Mouse (Mus musculus): ENCODE measurements at regions not wholly inside any gene's neighbourhood (a gene's known extent, or its start where the extent isn't known, plus 50 kb on each side); places are given as distances from the start of the nearest gene placed in this dataset.

DNA sequence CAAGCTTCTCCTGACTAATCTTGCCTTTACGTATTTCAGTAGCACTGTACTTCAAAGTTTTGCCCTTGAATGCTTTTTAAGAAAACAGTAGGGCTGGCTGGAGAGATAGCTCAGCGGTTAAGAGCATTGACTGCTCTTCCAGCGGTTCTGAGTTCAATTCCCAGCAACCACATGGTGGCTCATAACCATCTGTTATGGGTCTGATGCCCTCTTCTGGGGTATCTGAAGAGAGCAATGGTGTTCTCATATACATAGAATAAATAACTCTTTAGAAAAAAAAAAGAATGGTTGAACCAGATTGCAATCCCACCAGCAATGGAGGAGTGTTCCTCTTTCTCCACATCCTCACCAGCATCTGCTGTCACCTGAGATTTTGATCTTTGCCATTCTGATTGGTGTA lies 372.6 kb downstream of the Gpat3 start:
- Histone ChIP-seq H3K4me3 (ENCODE audit: low read depth, low read length) (no peak overlapping the region), H3K4me2 (replicated peaks; ENCODE audit: low read depth, low read length) (no peak overlapping the region), H3K9ac (ENCODE audit: low read depth, low read length) (no peak overlapping the region), H3K27me3 (ENCODE audit: control insufficient read depth, insufficient read depth, low read length) (no peaks in the 10 kb centered on the region), H3K36me3 (ENCODE audit: control insufficient read depth, insufficient read depth, low read length) (no peaks in the 10 kb centered on the region), H3K4me1 (replicated peaks; ENCODE audit: control insufficient read depth, insufficient read depth, low read length) (no peaks in the 10 kb centered on the region), H3K9me3 (ENCODE audit: control insufficient read depth, low read length) (no peaks in the 10 kb centered on the region), H3K27ac (ENCODE audit: low read depth, low read length) (no peak overlapping the region)
- no peak for ATAC-seq (ENCODE audit: low FRiP score)
- 89% methylated on average over 3 of the region's 3 CpGs for WGBS
- no peak for DNase-seq (ENCODE audit: low spot score)

DNA sequence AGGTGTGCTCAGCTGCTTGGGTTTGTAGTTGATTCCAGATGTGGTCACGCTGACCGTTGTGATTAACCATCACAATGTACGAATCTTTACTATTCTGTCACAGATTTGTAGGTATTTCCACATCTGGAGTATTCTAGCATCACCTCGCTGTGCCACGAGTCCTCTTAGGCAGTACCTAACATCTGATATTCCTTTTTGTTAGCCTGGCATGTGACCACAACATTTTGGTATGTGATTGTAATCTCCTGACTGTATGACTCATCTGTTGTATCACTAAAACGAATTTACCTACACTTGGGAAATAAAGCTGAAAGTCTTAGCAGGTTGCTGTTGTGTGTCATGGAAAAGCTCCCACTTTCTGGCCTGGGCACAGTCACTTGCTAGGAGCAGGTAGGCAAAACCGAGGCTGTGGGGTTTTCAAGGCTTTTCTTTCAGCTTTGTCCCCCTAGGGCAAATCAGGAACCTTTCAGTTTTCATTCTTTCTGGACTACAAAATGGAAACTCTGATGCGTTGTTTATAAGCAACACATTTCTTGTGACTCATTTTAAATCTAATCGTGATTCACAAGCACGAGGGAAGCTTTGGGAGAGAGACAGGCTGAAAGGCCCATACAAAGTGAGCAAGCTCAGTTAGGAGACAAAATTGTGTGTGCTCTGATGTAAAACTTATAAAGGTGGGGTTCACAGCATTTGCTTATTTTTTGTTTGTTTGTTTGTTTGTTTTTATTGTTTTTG lies 371.5 kb downstream of the Gpat3 start:
- Histone ChIP-seq H3K27ac (ENCODE audit: low read depth, low read length) (no peak overlapping the region), H3K36me3 (ENCODE audit: control insufficient read depth, insufficient read depth, low read length) (no peaks in the 10 kb centered on the region), H3K4me1 (replicated peaks; ENCODE audit: control insufficient read depth, insufficient read depth, low read length) (no peaks in the 10 kb centered on the region), H3K4me3 (ENCODE audit: low read depth, low read length) (no peak overlapping the region), H3K9me3 (ENCODE audit: control insufficient read depth, low read length) (no peaks in the 10 kb centered on the region), H3K9ac (ENCODE audit: low read depth, low read length) (no peak overlapping the region), H3K4me2 (replicated peaks; ENCODE audit: low read depth, low read length) (no peak overlapping the region), H3K27me3 (ENCODE audit: control insufficient read depth, insufficient read depth, low read length) (no peaks in the 10 kb centered on the region)
- DNase-seq (ENCODE audit: low spot score) (no peak), ATAC-seq (ENCODE audit: low FRiP score) (no peak)
- WGBS, result 86% methylated on average over 10 of the region's 10 CpGs

DNA sequence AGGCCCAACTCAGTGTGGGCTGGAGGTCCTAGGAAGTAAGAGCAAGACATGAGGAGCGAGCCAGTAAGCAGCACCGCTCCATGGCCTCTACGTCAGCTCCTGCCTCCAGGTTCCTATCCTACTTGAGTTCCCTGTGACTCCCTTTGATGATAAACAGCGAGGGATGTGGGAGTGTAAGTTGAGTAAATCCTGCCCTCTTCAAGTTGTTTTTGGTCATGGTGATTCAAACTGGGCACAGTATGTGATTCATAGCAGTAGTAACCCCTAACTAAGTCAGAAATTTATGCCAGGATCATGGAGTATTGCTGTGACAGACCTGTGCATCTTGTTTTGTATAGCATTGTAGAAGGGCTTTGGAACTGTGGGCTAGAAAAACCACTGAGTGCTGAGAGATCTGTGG lies 366.5 kb downstream of the Gpat3 start:
- 92% methylated on average over 4 of the region's 4 CpGs for WGBS
- Histone ChIP-seq H3K4me2 (replicated peaks; ENCODE audit: low read depth, low read length) (no peak overlapping the region), H3K9me3 (ENCODE audit: control insufficient read depth, low read length) (no peaks in the 10 kb centered on the region), H3K27ac (ENCODE audit: low read depth, low read length) (no peak overlapping the region), H3K27me3 (ENCODE audit: control insufficient read depth, insufficient read depth, low read length) (no peaks in the 10 kb centered on the region), H3K36me3 (ENCODE audit: control insufficient read depth, insufficient read depth, low read length) (no peaks in the 10 kb centered on the region), H3K9ac (ENCODE audit: low read depth, low read length) (no peak overlapping the region), H3K4me1 (replicated peaks; ENCODE audit: control insufficient read depth, insufficient read depth, low read length) (no peaks in the 10 kb centered on the region), H3K4me3 (ENCODE audit: low read depth, low read length) (no peak overlapping the region)
- DNase-seq (ENCODE audit: low spot score) (no peak), ATAC-seq (ENCODE audit: low FRiP score) (no peak)

DNA sequence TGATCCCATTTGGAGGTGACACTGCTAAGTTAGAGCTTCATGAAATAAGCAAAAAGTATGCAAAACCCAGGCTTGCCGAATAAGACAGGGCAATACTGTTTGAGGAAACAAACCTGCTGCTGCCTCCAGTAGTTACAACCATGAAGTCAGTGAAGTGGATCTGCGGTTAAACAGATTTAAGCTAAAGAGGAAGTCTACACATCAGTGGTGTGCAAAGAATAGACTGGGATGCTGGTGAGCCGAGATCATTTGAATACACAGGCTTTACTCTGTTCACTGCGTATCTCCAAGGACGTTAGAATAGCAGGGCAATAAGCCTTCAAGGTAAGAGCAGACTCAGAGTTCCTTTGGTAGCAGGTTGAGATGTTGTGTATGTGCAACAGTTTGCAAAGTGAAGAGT lies 362.6 kb downstream of the Gpat3 start:
- no peaks in the 10 kb centered on the region for H3K36me3 ChIP-seq (ENCODE audit: control insufficient read depth, insufficient read depth, low read length)
- no peak overlapping the region for H3K4me2 ChIP-seq (replicated peaks; ENCODE audit: low read depth, low read length)
- no peaks in the 10 kb centered on the region for H3K27me3 ChIP-seq (ENCODE audit: control insufficient read depth, insufficient read depth, low read length)
- H3K4me3 ChIP-seq (ENCODE audit: low read depth, low read length), result no peak overlapping the region
- WGBS, result 93% methylated on average over 5 of the region's 5 CpGs
- no peak overlapping the region for H3K27ac ChIP-seq (ENCODE audit: low read depth, low read length)
- H3K9ac ChIP-seq (ENCODE audit: low read depth, low read length), result no peak overlapping the region
- no peaks in the 10 kb centered on the region for H3K4me1 ChIP-seq (replicated peaks; ENCODE audit: control insufficient read depth, insufficient read depth, low read length)
- H3K9me3 ChIP-seq (ENCODE audit: control insufficient read depth, low read length), result no peaks in the 10 kb centered on the region
- DNase-seq (ENCODE audit: low spot score) (no peak), ATAC-seq (ENCODE audit: low FRiP score) (no peak)

DNA sequence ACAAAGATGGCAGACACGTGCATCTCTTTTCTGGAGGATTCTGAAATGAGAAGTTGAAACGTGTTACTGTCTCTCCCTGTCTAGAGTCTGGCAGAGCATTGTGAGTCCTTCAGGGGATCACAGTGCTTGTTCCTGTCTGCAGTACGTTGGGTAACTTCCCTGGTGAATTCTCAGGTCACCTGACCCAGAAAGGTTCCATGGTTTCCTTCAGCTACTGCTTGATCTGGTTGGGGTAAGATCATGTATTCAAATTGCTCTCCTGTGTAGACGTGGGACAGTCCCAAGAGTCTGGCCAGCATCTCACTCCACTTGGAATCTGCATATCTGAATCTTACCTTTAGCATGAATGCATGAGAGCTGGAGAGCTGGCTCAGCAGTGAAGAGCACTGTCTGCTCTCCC lies 350.0 kb downstream of the Gpat3 start:
- no peak overlapping the region for H3K4me2 ChIP-seq (replicated peaks; ENCODE audit: low read depth, low read length)
- H3K27ac ChIP-seq (ENCODE audit: low read depth, low read length), result no peak overlapping the region
- DNase-seq (ENCODE audit: low spot score) (no peak), ATAC-seq (ENCODE audit: low FRiP score) (no peak)
- no peaks in the 10 kb centered on the region for H3K27me3 ChIP-seq (ENCODE audit: control insufficient read depth, insufficient read depth, low read length)
- no peaks in the 10 kb centered on the region for H3K4me1 ChIP-seq (replicated peaks; ENCODE audit: control insufficient read depth, insufficient read depth, low read length)
- no peak overlapping the region for H3K9ac ChIP-seq (ENCODE audit: low read depth, low read length)
- H3K36me3 ChIP-seq (ENCODE audit: control insufficient read depth, insufficient read depth, low read length), result no peaks in the 10 kb centered on the region
- H3K9me3 ChIP-seq (ENCODE audit: control insufficient read depth, low read length), result no peaks in the 10 kb centered on the region
- WGBS, result 86% methylated on average over 4 of the region's 4 CpGs
- H3K4me3 ChIP-seq (ENCODE audit: low read depth, low read length), result no peak overlapping the region

DNA sequence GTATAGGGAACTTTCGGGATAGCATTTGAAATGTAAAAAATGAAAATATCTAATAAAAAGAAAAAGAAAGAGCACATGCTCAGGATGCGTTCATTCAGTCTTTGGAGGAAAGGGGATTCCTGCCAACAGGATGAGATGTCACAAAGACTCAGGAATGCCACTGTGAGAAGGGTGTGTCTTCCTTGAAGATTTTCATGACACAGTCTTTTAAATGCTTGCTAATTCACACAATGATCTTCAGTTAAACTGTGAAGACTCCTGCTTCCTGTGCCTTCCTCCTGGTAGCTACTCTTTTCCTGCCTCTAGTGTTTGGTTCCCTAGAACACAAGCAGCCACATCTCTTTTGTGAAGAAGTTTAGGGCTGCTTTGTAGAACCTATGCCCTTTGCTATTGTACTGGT lies 345.5 kb downstream of the Gpat3 start:
- Histone ChIP-seq H3K36me3 (ENCODE audit: control insufficient read depth, insufficient read depth, low read length) (no peaks in the 10 kb centered on the region), H3K27ac (ENCODE audit: low read depth, low read length) (no peak overlapping the region), H3K27me3 (ENCODE audit: control insufficient read depth, insufficient read depth, low read length) (no peaks in the 10 kb centered on the region), H3K9me3 (ENCODE audit: control insufficient read depth, low read length) (no peaks in the 10 kb centered on the region), H3K4me1 (replicated peaks; ENCODE audit: control insufficient read depth, insufficient read depth, low read length) (no peaks in the 10 kb centered on the region), H3K9ac (ENCODE audit: low read depth, low read length) (no peak overlapping the region), H3K4me3 (ENCODE audit: low read depth, low read length) (no peak overlapping the region), H3K4me2 (replicated peaks; ENCODE audit: low read depth, low read length) (no peak overlapping the region)
- 85% methylated on average over 2 of the region's 2 CpGs for WGBS
- DNase-seq (ENCODE audit: low spot score), result no peak
- ATAC-seq (ENCODE audit: low FRiP score), result no peak

DNA sequence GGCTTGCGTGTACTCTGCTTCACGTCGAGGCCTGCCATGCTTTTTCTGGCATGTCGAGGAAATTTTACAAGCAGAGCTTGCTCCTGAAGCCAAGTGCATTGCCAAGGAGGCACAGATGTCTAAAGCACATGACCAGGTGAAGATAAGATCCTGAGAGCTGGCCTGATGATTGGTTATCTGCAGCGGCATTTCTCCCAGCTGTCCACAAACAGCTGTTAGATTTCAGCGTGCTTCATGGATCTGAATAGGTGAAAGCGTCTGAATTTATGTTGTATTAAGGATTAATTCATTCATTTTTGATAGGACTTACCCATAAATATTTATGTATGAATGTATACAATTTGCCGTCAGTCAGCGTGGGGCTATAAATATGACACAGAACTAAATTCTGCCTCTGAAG lies 327.7 kb downstream of the Gpat3 start:
- H3K4me3 ChIP-seq (ENCODE audit: low read depth, low read length), result no peak overlapping the region
- H3K9ac ChIP-seq (ENCODE audit: low read depth, low read length), result no peak overlapping the region
- no peaks in the 10 kb centered on the region for H3K27me3 ChIP-seq (ENCODE audit: control insufficient read depth, insufficient read depth, low read length)
- no peak overlapping the region for H3K4me2 ChIP-seq (replicated peaks; ENCODE audit: low read depth, low read length)
- H3K36me3 ChIP-seq (ENCODE audit: control insufficient read depth, insufficient read depth, low read length), result no peaks in the 10 kb centered on the region
- ATAC-seq (ENCODE audit: low FRiP score), result no peak
- WGBS, result 91% methylated on average over 9 of the region's 9 CpGs
- no peak overlapping the region for H3K27ac ChIP-seq (ENCODE audit: low read depth, low read length)
- DNase-seq (ENCODE audit: low spot score), result no peak
- no peaks in the 10 kb centered on the region for H3K4me1 ChIP-seq (replicated peaks; ENCODE audit: control insufficient read depth, insufficient read depth, low read length)
- H3K9me3 ChIP-seq (ENCODE audit: control insufficient read depth, low read length), result no peaks in the 10 kb centered on the region

DNA sequence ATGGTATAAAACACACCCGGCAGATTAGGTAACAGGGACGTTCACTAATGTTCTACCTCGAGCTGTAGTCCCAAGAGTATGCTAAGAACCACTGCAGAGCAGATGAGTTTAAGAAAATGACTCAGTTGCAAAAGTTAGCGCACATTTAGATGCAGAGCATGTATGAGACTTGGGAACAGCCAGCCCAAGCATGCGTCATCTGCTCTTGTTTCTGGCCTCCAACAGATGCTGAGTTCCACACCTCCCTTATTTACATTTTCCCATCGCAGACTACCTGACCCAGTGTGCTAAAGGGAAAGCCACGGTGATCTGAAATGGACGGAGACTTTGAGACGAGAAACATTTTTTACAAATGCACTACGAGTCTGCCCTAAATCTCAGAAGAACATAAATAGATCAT lies 327.3 kb downstream of the Gpat3 start:
- no peaks in the 10 kb centered on the region for H3K36me3 ChIP-seq (ENCODE audit: control insufficient read depth, insufficient read depth, low read length)
- WGBS, result 84% methylated on average over 10 of the region's 10 CpGs
- H3K4me2 ChIP-seq (replicated peaks; ENCODE audit: low read depth, low read length), result no peak overlapping the region
- no peaks in the 10 kb centered on the region for H3K4me1 ChIP-seq (replicated peaks; ENCODE audit: control insufficient read depth, insufficient read depth, low read length)
- H3K4me3 ChIP-seq (ENCODE audit: low read depth, low read length), result no peak overlapping the region
- no peak for ATAC-seq (ENCODE audit: low FRiP score)
- H3K9me3 ChIP-seq (ENCODE audit: control insufficient read depth, low read length), result no peaks in the 10 kb centered on the region
- H3K27me3 ChIP-seq (ENCODE audit: control insufficient read depth, insufficient read depth, low read length), result no peaks in the 10 kb centered on the region
- no peak for DNase-seq (ENCODE audit: low spot score)
- no peak overlapping the region for H3K9ac ChIP-seq (ENCODE audit: low read depth, low read length)
- H3K27ac ChIP-seq (ENCODE audit: low read depth, low read length), result no peak overlapping the region

DNA sequence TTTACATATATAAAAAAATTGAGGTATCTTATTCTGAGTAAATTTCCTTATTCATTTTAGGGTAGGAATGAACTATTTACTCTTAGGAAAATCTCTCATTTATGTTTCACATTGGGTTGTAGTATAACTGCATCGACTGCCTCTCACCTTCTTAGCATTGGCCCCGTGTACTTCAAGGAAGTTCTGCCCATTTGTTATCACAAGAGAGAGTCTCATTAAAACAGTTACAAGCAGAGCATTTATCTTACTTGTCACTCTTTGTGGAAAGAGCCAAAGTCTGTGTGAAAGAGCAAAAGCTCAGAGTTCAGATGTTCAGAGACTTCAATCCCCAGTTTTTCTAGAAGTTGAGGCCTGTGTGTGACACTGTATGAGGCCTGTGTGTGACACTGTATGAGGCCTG lies 323.6 kb downstream of the Gpat3 start:
- no peaks in the 10 kb centered on the region for H3K9me3 ChIP-seq (ENCODE audit: control insufficient read depth, low read length)

More for the DNA sequence above, 323.6 kb downstream of the Gpat3 start:
- Histone ChIP-seq H3K9ac (ENCODE audit: low read depth, low read length) (no peak overlapping the region), H3K27ac (ENCODE audit: low read depth, low read length) (no peak overlapping the region), H3K36me3 (ENCODE audit: control insufficient read depth, insufficient read depth, low read length) (no peaks in the 10 kb centered on the region), H3K4me1 (replicated peaks; ENCODE audit: control insufficient read depth, insufficient read depth, low read length) (no peaks in the 10 kb centered on the region), H3K4me2 (replicated peaks; ENCODE audit: low read depth, low read length) (no peak overlapping the region), H3K4me3 (ENCODE audit: low read depth, low read length) (no peak overlapping the region), H3K27me3 (ENCODE audit: control insufficient read depth, insufficient read depth, low read length) (no peaks in the 10 kb centered on the region)
- DNase-seq (ENCODE audit: low spot score), result no peak
- WGBS, result 73% methylated on average over 2 of the region's 2 CpGs
- ATAC-seq (ENCODE audit: low FRiP score), result no peak

Data from hindbrain, embryonic 11.5 days (tissue).